Mouse (Mus musculus) megakaryocyte, embryonic 14.5 days (primary cell): ENCODE results near the gene Thap3. TPM values are rescaled to one million over a fixed set of nuclear protein-coding genes. Genes with fewer than 3 reads are reported as not detected.

Experiments used
- H3K27me3 ChIP-seq: replicated peaks from 2 replicates; pipeline ENCODE3; 2012; ENCODE audit warnings: inconsistent platforms
- H3K36me3 ChIP-seq: replicated peaks from 2 replicates; pipeline ENCODE3; 2012; ENCODE audit warnings: low read length, inconsistent platforms, mixed read lengths
- H3K4me1 ChIP-seq: 2 replicates; pipeline ENCODE4 v1.6.1; 2012; ENCODE audit warnings: inconsistent platforms
- H3K4me3 ChIP-seq: replicated peaks from 2 replicates; pipeline ENCODE3; 2012; ENCODE audit warnings: moderate library complexity, mild to moderate bottlenecking, inconsistent platforms
- H3K9me3 ChIP-seq: 2 replicates; pipeline ENCODE4 v1.6.1; 2012; ENCODE audit warnings: inconsistent platforms
- FLI1 ChIP-seq: IDR thresholded peaks from 2 replicates; pipeline ENCODE4 v1.6.1; 2012; ENCODE audit warnings: low read length, inconsistent platforms, mixed read lengths
- GATA1 ChIP-seq: IDR thresholded peaks from 3 replicates; pipeline ENCODE4 v1.6.1; 2012; ENCODE audit warnings: mixed read lengths, low read length, inconsistent platforms, borderline replicate concordance
- polyA plus RNA-seq: library from polyadenylated mRNA; stranded (reverse); fragments of >175 nt; gene quantifications from 2 replicates; pipeline ENCODE4 v1.2.3, GENCODE M21; 2012; ENCODE audit warnings: low replicate concordance; ENCODE audit not compliant: insufficient read depth

Gene Thap3
- polyA plus RNA-seq, 1 experiment = 27.3 TPM

GRCm38 (mm10) chr4:151999481-151999880 is 10.7 kb upstream of the Thap3 start:
- H3K36me3 ChIP-seq = no peaks in the 10 kb centered on the region

DNA sequence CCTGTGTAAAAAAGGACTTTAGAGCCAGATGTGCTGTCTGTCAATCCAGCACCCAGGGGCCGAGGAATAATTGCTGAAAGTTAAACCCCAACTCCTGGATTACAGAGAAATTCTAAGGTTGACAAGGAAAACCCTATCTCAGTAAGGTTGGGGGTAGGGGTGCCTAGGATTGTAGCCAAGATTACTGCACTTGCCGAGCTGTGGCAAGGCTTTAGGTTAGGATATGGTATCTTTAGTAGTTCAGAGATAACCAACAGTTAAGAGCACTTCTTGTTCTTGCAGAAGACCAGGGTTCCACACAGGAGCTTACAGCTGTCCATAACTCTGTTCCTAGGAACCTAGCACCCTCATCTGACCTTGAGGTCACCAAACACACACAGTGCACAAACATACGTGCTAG is 8.9 kb upstream of the Thap3 start:
- Histone ChIP-seq H3K4me1 (peaks cover 42% of the 10 kb centered on the region), H3K9me3 (no peaks in the 10 kb centered on the region), H3K27me3 (peaks cover 19% of the 10 kb centered on the region), H3K4me3 (peak overlapping the region; percentile 100), H3K36me3 (peaks cover 8% of the 10 kb centered on the region)
- no peak for TF ChIP-seq FLI1
- TF ChIP-seq GATA1 = no peak

More at GRCm38 (mm10) chr4:151999481-151999880, 10.7 kb upstream of the Thap3 start:
- Histone ChIP-seq H3K9me3 (no peaks in the 10 kb centered on the region), H3K4me1 (peaks cover 30% of the 10 kb centered on the region), H3K27me3 (peaks cover 14% of the 10 kb centered on the region), H3K4me3 (no peak overlapping the region)
- TF ChIP-seq GATA1 (no peak), FLI1 (no peak)

GRCm38 (mm10) chr4:151996951-151997222 is 8.1 kb upstream of the Thap3 start:
- peaks cover 19% of the 10 kb centered on the region for H3K27me3 ChIP-seq
- TF ChIP-seq FLI1 (no peak), GATA1 (no peak)
- H3K9me3 ChIP-seq = no peaks in the 10 kb centered on the region
- H3K4me1 ChIP-seq = peaks cover 46% of the 10 kb centered on the region
- H3K36me3 ChIP-seq = peaks cover 17% of the 10 kb centered on the region
- peak overlapping the region; percentile 100 for H3K4me3 ChIP-seq

- H3K27me3 ChIP-seq = peaks cover 19% of the 10 kb centered on the region
- no peak for TF ChIP-seq GATA1
- no peak for TF ChIP-seq FLI1
- no peaks in the 10 kb centered on the region for H3K9me3 ChIP-seq
- peak within 1 kb of the TSS; percentile 100 for H3K4me3 ChIP-seq
- H3K4me1 ChIP-seq = peaks cover 46% of the 10 kb centered on the region
- peaks cover 22% of the 10 kb centered on the region for H3K36me3 ChIP-seq
Measured at GRCm38 (mm10) chr4:151996173-151996950, 7.6 kb upstream of the Thap3 start, which contains the start of gene Phf13. Gene Phf13 (minus strand): TSS chr4:151996258.

GRCm38 (mm10) chr4:151995371-151996172 is 6.8 kb upstream of the Thap3 start:
- Histone ChIP-seq H3K4me3 (peak overlapping the region; percentile 100), H3K27me3 (peaks cover 19% of the 10 kb centered on the region), H3K9me3 (no peaks in the 10 kb centered on the region), H3K36me3 (peaks cover 30% of the 10 kb centered on the region), H3K4me1 (peaks cover 51% of the 10 kb centered on the region)
- TF ChIP-seq FLI1 (no peak), GATA1 (no peak)

GRCm38 (mm10) chr4:151994228-151995171 is 5.7 kb upstream of the Thap3 start:
- Histone ChIP-seq H3K4me3 (peak overlapping the region; percentile 100), H3K27me3 (peaks cover 19% of the 10 kb centered on the region), H3K36me3 (peaks cover 36% of the 10 kb centered on the region), H3K4me1 (peaks cover 42% of the 10 kb centered on the region), H3K9me3 (no peaks in the 10 kb centered on the region)
- TF ChIP-seq FLI1 (no peak), GATA1 (no peak)

GRCm38 (mm10) chr4:151993035-151993434 is 4.2 kb upstream of the Thap3 start:
- no peaks in the 10 kb centered on the region for H3K9me3 ChIP-seq
- peaks cover 36% of the 10 kb centered on the region for H3K36me3 ChIP-seq
- H3K4me1 ChIP-seq = peaks cover 50% of the 10 kb centered on the region
- peaks cover 19% of the 10 kb centered on the region for H3K27me3 ChIP-seq
- no peak overlapping the region for H3K4me3 ChIP-seq
- no peak for TF ChIP-seq FLI1
- TF ChIP-seq GATA1 = no peak

- TF ChIP-seq GATA1 = no peak
- no peak for TF ChIP-seq FLI1
- H3K9me3 ChIP-seq = no peaks in the 10 kb centered on the region
- peaks cover 19% of the 10 kb centered on the region for H3K27me3 ChIP-seq
- peaks cover 36% of the 10 kb centered on the region for H3K36me3 ChIP-seq
- H3K4me1 ChIP-seq = peaks cover 50% of the 10 kb centered on the region
- H3K4me3 ChIP-seq = no peak overlapping the region
Measured at GRCm38 (mm10) chr4:151992091-151992490, 3.3 kb upstream of the Thap3 start.

DNA sequence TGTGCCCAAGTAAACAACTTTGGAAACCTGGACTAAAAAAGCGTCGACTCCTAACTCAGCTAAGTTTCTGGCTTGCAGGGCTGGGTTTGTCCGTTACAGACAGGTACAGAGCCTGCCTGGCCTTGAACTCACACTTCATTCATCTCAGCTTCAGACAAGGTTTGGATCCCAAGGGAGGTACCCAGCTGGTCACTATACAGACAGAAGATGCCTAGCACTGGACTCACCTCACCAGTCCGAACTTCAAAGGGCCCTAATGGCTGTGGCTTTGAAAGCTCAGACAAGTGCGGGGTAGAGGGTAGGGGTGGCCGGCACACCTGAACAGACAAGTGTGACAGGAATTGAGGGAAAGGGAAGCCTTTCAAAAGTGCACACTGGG is 302 bp upstream of the Thap3 start:
- no peak for TF ChIP-seq GATA1
- H3K4me1 ChIP-seq = peaks cover 58% of the 10 kb centered on the region
- peaks cover 2% of the 10 kb centered on the region for H3K27me3 ChIP-seq
- H3K36me3 ChIP-seq = peaks cover 62% of the 10 kb centered on the region
- peak overlapping the region; percentile 100 for H3K4me3 ChIP-seq
- no peaks in the 10 kb centered on the region for H3K9me3 ChIP-seq

DNA sequence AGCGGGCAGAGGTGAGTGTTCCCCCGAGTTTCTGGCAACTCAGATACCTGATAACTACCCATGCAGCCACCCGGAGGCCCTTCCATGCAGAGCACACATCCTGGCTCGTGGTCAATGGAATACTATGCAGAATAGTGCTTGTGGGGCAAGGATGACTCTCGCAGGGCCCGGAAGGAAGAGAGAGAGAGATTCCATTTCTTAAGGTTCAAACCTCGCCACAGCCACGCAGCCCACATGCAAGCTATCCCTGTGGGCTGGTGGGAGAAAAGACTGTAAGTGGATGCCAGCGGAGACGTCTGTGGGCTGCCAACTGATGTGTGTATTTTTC is 819 bp downstream of the Thap3 start:
- H3K4me1 ChIP-seq = peaks cover 54% of the 10 kb centered on the region
- H3K4me3 ChIP-seq = peak overlapping the region; percentile 100
- no peaks in the 10 kb centered on the region for H3K9me3 ChIP-seq
- no peaks in the 10 kb centered on the region for H3K27me3 ChIP-seq
- H3K36me3 ChIP-seq = peaks cover 66% of the 10 kb centered on the region
- TF ChIP-seq FLI1 (no peak), GATA1 (no peak)
